Mouse (Mus musculus): ENCODE measurements around the gene 4632433K11Rik. TPM values are rescaled to one million over a fixed set of nuclear protein-coding genes. Genes with fewer than 3 reads are reported as not detected.

The 4632433K11Rik gene
- polyA plus RNA-seq, 1 experiment: not detected

DNA sequence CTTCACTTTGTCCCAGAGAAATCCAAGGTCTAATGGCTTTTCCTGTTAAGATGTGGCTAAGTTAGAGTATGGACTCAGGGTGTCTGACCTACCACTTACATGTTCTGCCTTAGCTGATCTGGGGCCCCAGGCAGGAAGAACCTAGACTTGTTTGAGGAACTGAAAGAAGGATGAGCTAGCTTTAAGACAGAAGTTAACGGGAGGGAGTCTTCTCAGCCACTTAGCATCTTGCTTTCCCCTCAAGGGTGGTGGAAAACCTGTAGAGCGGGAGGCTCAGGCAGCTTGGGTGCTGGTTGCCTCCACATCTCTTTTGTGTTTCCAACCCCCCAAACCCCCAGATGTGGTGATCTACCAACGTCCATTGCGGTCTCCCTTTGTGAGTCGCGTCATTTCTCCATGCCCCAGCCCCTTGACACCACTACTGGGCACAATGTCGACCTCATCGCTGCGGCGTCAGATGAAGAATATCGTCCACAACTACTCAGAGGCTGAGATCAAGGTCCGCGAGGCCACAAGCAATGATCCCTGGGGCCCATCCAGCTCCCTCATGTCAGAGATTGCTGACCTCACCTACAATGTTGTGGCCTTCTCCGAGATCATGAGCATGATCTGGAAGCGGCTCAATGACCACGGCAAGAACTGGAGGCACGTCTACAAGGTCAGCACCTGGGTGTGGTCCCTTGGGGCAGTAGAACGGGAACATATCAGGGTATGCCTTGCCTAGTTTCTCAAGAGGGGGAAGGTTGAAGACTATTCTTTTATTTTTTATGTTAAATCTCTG is 49.6 kb downstream of the 4632433K11Rik start:
- no peak for TF ChIP-seq POLR2A (IDR thresholded peaks at IDR 0.05; ENCODE audit: borderline replicate concordance, low read depth, low read length)
- no peak for TF ChIP-seq CTCF (IDR thresholded peaks at IDR 0.05; ENCODE audit: low read depth, low read length)
- H3K4me1 ChIP-seq (ENCODE audit: control insufficient read depth, insufficient read depth, low read length): peaks cover 38% of the 10 kb centered on the region
- H3K27ac ChIP-seq (ENCODE audit: insufficient read depth, low read depth, low read length): peak overlapping the region; percentile 87
- H3K4me3 ChIP-seq (ENCODE audit: insufficient read depth, low read length): peak overlapping the region; percentile 41

Other genes with a start within 250 kb of the 4632433K11Rik start
- gene Tmem238, start 244.5 kb upstream of the 4632433K11Rik start, polyA plus RNA-seq (2012; ENCODE audit: insufficient read depth, insufficient read length, missing spikeins): 2.1 and 3.6 TPM in 2 replicates
- 636 and 681 TPM in 2 replicates for gene Rpl28, start 241.2 kb upstream of the 4632433K11Rik start, polyA plus RNA-seq (2012; ENCODE audit: insufficient read depth, insufficient read length, missing spikeins)
- 109 and 131 TPM in 2 replicates for gene Ube2s, start 221.5 kb upstream of the 4632433K11Rik start, polyA plus RNA-seq (2012; ENCODE audit: insufficient read depth, insufficient read length, missing spikeins)
- gene Shisa7, start 189.4 kb upstream of the 4632433K11Rik start, polyA plus RNA-seq (2012; ENCODE audit: insufficient read depth, insufficient read length, missing spikeins): not detected in 2 replicates
- 20.4 and 21.2 TPM in 2 replicates for gene Isoc2b, start 163.9 kb upstream of the 4632433K11Rik start, polyA plus RNA-seq (2012; ENCODE audit: insufficient read depth, insufficient read length, missing spikeins)
- gene Isoc2a, start 157.0 kb upstream of the 4632433K11Rik start, polyA plus RNA-seq (2012; ENCODE audit: insufficient read depth, insufficient read length, missing spikeins): 15.5 and 16.4 TPM in 2 replicates
- gene Gm36210, start 127.6 kb upstream of the 4632433K11Rik start, polyA plus RNA-seq (2012; ENCODE audit: insufficient read depth, insufficient read length, missing spikeins): not detected in 2 replicates
- gene Zfp628, start 118.9 kb upstream of the 4632433K11Rik start, polyA plus RNA-seq (2012; ENCODE audit: insufficient read depth, insufficient read length, missing spikeins): 7.1 and 8.7 TPM in 2 replicates
- gene Nat14, start 112.1 kb upstream of the 4632433K11Rik start, polyA plus RNA-seq (2012; ENCODE audit: insufficient read depth, insufficient read length, missing spikeins): 0.78 and 1.6 TPM in 2 replicates
- 0.24 TPM in 1 of 2 replicates, not detected in the other for gene Ssc5d, start 108.3 kb upstream of the 4632433K11Rik start, polyA plus RNA-seq (2012; ENCODE audit: insufficient read depth, insufficient read length, missing spikeins)
- gene Sbk2, start 69.7 kb upstream of the 4632433K11Rik start, polyA plus RNA-seq (2012; ENCODE audit: insufficient read depth, insufficient read length, missing spikeins): 0.58 TPM in 1 of 2 replicates, not detected in the other
- gene Sbk3, start 63.0 kb upstream of the 4632433K11Rik start, polyA plus RNA-seq (2012; ENCODE audit: insufficient read depth, insufficient read length, missing spikeins): not detected in 2 replicates
- gene Zfp579, start 38.0 kb upstream of the 4632433K11Rik start, polyA plus RNA-seq (2012; ENCODE audit: insufficient read depth, insufficient read length, missing spikeins): 33.6 and 34.6 TPM in 2 replicates
- 32.9 and 36.4 TPM in 2 replicates for gene Zfp524, start 19.7 kb upstream of the 4632433K11Rik start, polyA plus RNA-seq (2012; ENCODE audit: insufficient read depth, insufficient read length, missing spikeins)
- gene Fiz1, start 19.4 kb upstream of the 4632433K11Rik start, polyA plus RNA-seq (2012; ENCODE audit: insufficient read depth, insufficient read length, missing spikeins): 20.5 and 23.6 TPM in 2 replicates
- not detected in 2 replicates for gene Gm44973, start 18.6 kb upstream of the 4632433K11Rik start, polyA plus RNA-seq (2012; ENCODE audit: insufficient read depth, insufficient read length, missing spikeins)
- 19.8 and 30.1 TPM in 2 replicates for gene Zfp865, start 13.7 kb upstream of the 4632433K11Rik start, polyA plus RNA-seq (2012; ENCODE audit: insufficient read depth, insufficient read length, missing spikeins)
- 0.43 and 0.61 TPM in 2 replicates for gene Ccdc106, start 13.6 kb upstream of the 4632433K11Rik start, polyA plus RNA-seq (2012; ENCODE audit: insufficient read depth, insufficient read length, missing spikeins)
- gene Zfp784, start 4.3 kb downstream of the 4632433K11Rik start, polyA plus RNA-seq (2012; ENCODE audit: insufficient read depth, insufficient read length, missing spikeins): 2.6 and 3.8 TPM in 2 replicates
- gene Zfp580, start 17.4 kb downstream of the 4632433K11Rik start, polyA plus RNA-seq (2012; ENCODE audit: insufficient read depth, insufficient read length, missing spikeins): 6.1 and 7.7 TPM in 2 replicates
- gene U2af2, start 28.0 kb downstream of the 4632433K11Rik start, polyA plus RNA-seq (2012; ENCODE audit: insufficient read depth, insufficient read length, missing spikeins): 151 and 160 TPM in 2 replicates
- gene Epn1, start 46.1 kb downstream of the 4632433K11Rik start, polyA plus RNA-seq (2012; ENCODE audit: insufficient read depth, insufficient read length, missing spikeins): 198 and 202 TPM in 2 replicates
- gene Rfpl4, start 82.8 kb downstream of the 4632433K11Rik start, polyA plus RNA-seq (2012; ENCODE audit: insufficient read depth, insufficient read length, missing spikeins): not detected in 2 replicates
- 1.1 TPM in 1 of 2 replicates, not detected in the other for gene Rasl2-9, start 91.8 kb downstream of the 4632433K11Rik start, polyA plus RNA-seq (2012; ENCODE audit: insufficient read depth, insufficient read length, missing spikeins)
- 0.17 TPM in 1 of 2 replicates, not detected in the other for gene Vmn1r55, start 115.6 kb downstream of the 4632433K11Rik start, polyA plus RNA-seq (2012; ENCODE audit: insufficient read depth, insufficient read length, missing spikeins)
- gene Vmn1r56, start 162.6 kb downstream of the 4632433K11Rik start, polyA plus RNA-seq (2012; ENCODE audit: insufficient read depth, insufficient read length, missing spikeins): not detected in 2 replicates
- gene Vmn1r57, start 184.4 kb downstream of the 4632433K11Rik start, polyA plus RNA-seq (2012; ENCODE audit: insufficient read depth, insufficient read length, missing spikeins): not detected in 2 replicates

Data from bone marrow macrophage, adult 2 months (primary cell).